Mouse (Mus musculus) liver, embryonic 16.5 days (tissue): ENCODE results near the gene Ubqln5. TPM values are rescaled to one million over a fixed set of nuclear protein-coding genes. Genes with fewer than 3 reads are reported as not detected.

ENCODE experiments used
- ATAC-seq: fragments of 200-750 bp; cut with Nextera tagmentation; 2 replicates; pipeline ENCODE4 v1.8.0; 2017; ENCODE audit warnings: low read depth, mild to moderate bottlenecking, moderate number of reproducible peaks, moderate library complexity
- H3K27ac ChIP-seq: fragments of 300-500 bp; sonication (generic); 2 replicates; pipeline ENCODE4 v1.5.1; 2014; ENCODE audit warnings: mild to moderate bottlenecking, low read length
- H3K27me3 ChIP-seq: fragments of 300-500 bp; sonication (generic); 2 replicates; pipeline ENCODE4 v1.6.1; 2014; ENCODE audit warnings: low read depth, low read length, mixed read lengths; ENCODE audit not compliant: control insufficient read depth, insufficient read depth
- H3K36me3 ChIP-seq: fragments of 300-500 bp; sonication (generic); 2 replicates; pipeline ENCODE4 v1.6.1; 2014; ENCODE audit warnings: mild to moderate bottlenecking; ENCODE audit not compliant: control insufficient read depth, insufficient read depth
- H3K4me1 ChIP-seq: fragments of 300-500 bp; sonication (generic); 2 replicates; pipeline ENCODE4 v1.6.1; 2014; ENCODE audit warnings: low read depth, low read length, mixed read lengths; ENCODE audit not compliant: control insufficient read depth
- H3K4me2 ChIP-seq: fragments of 300-500 bp; sonication (generic); 2 replicates; pipeline ENCODE4 v1.6.1; 2014; ENCODE audit warnings: low read depth, low read length, mixed read lengths
- H3K4me3 ChIP-seq: fragments of 300-500 bp; sonication (generic); 2 replicates; pipeline ENCODE4 v1.5.1; 2014; ENCODE audit warnings: low read depth, mild to moderate bottlenecking, low read length
- H3K9ac ChIP-seq: fragments of 300-500 bp; sonication (generic); 2 replicates; pipeline ENCODE4 v1.6.1; 2014; ENCODE audit warnings: low read depth, low read length
- H3K9me3 ChIP-seq: fragments of 300-500 bp; sonication (generic); replicated peaks from 2 replicates; pipeline ENCODE4 v1.6.1; 2016; ENCODE audit warnings: low read length; ENCODE audit not compliant: control insufficient read depth
- WGBS: fragments of 180-500 bp; shearing (Covaris S2); extraction: QIAGEN DNeasy Blood & Tissue Kit; methylation state at CpG from one replicate; pipeline ENCODE4 v1.1.7; 2014; ENCODE audit not compliant: insufficient replicate concordance; 5-methylcytosine and 5-hydroxymethylcytosine counted together
- polyA plus RNA-seq: library from polyadenylated mRNA; unstranded; fragments of >200 nt; fragmentation: Nextera tagmentation; extraction: Ambion mirVana; gene quantifications from 2 replicates; pipeline ENCODE4 v1.2.1, GENCODE M21; 2015

Ubqln5 gene
- not detected in 2 replicates for polyA plus RNA-seq

GRCm38 (mm10) chr7:104129726-104130125, at the start of gene Ubqln5:
Gene Ubqln5, minus strand, starts transcription at chr7:104129826.
- Histone ChIP-seq H3K27ac (no peak within 1 kb of the TSS), H3K27me3 (no peaks in the 10 kb centered on the region), H3K4me1 (no peaks in the 10 kb centered on the region), H3K4me2 (no peak within 1 kb of the TSS), H3K4me3 (no peak within 1 kb of the TSS), H3K9me3 (no peaks in the 10 kb centered on the region), H3K36me3 (no peaks in the 10 kb centered on the region), H3K9ac (no peak within 1 kb of the TSS)
- ATAC-seq: no peak
- 72% methylated on average over 5 of the region's 5 CpGs for WGBS

- Histone ChIP-seq H3K9ac (no peak overlapping the region), H3K27ac (no peak overlapping the region), H3K27me3 (no peaks in the 10 kb centered on the region), H3K4me2 (no peak overlapping the region), H3K9me3 (no peaks in the 10 kb centered on the region), H3K4me3 (no peak overlapping the region), H3K36me3 (no peaks in the 10 kb centered on the region), H3K4me1 (no peaks in the 10 kb centered on the region)
- no peak for ATAC-seq
- WGBS: 54% methylated on average over 1 of the region's 1 CpGs
Observed at GRCm38 (mm10) chr7:104179074-104179473, 49.4 kb upstream of the Ubqln5 start.

- 56% methylated on average over 5 of the region's 5 CpGs for WGBS
- Histone ChIP-seq H3K4me1 (no peaks in the 10 kb centered on the region), H3K27ac (no peak overlapping the region), H3K9me3 (no peaks in the 10 kb centered on the region), H3K4me2 (no peak overlapping the region), H3K4me3 (no peak overlapping the region), H3K9ac (no peak overlapping the region), H3K27me3 (no peaks in the 10 kb centered on the region), H3K36me3 (no peaks in the 10 kb centered on the region)
- no peak for ATAC-seq
Observed at GRCm38 (mm10) chr7:104178422-104179054, 48.9 kb upstream of the Ubqln5 start.

GRCm38 (mm10) chr7:104175085-104175484, 45.5 kb upstream of the Ubqln5 start:
- H3K36me3 ChIP-seq: no peaks in the 10 kb centered on the region
- ATAC-seq: no peak
- no peaks in the 10 kb centered on the region for H3K9me3 ChIP-seq
- H3K4me2 ChIP-seq: no peak overlapping the region
- H3K9ac ChIP-seq: no peak overlapping the region
- no peak overlapping the region for H3K4me3 ChIP-seq
- H3K27ac ChIP-seq: no peak overlapping the region
- 53% methylated on average over 1 of the region's 1 CpGs for WGBS
- no peaks in the 10 kb centered on the region for H3K27me3 ChIP-seq
- H3K4me1 ChIP-seq: no peaks in the 10 kb centered on the region

- H3K4me3 ChIP-seq: no peak overlapping the region
- no peaks in the 10 kb centered on the region for H3K9me3 ChIP-seq
- no peak overlapping the region for H3K9ac ChIP-seq
- no peaks in the 10 kb centered on the region for H3K36me3 ChIP-seq
- 17% methylated on average over 6 of the region's 6 CpGs for WGBS
- no peak overlapping the region for H3K27ac ChIP-seq
- H3K4me1 ChIP-seq: no peaks in the 10 kb centered on the region
- peak; percentile 47 for ATAC-seq
- no peaks in the 10 kb centered on the region for H3K27me3 ChIP-seq
- H3K4me2 ChIP-seq: no peak overlapping the region
Observed at GRCm38 (mm10) chr7:104169634-104170204, 40.1 kb upstream of the Ubqln5 start.

GRCm38 (mm10) chr7:104167105-104167504, 37.5 kb upstream of the Ubqln5 start:
- no peak overlapping the region for H3K9ac ChIP-seq
- no peaks in the 10 kb centered on the region for H3K27me3 ChIP-seq
- no peak overlapping the region for H3K27ac ChIP-seq
- no peaks in the 10 kb centered on the region for H3K36me3 ChIP-seq
- 26% methylated on average over 6 of the region's 6 CpGs for WGBS
- H3K4me1 ChIP-seq: no peaks in the 10 kb centered on the region
- ATAC-seq: peak; percentile 10; the same call in 1 of the 2 replicates
- H3K4me2 ChIP-seq: no peak overlapping the region
- no peak overlapping the region for H3K4me3 ChIP-seq
- H3K9me3 ChIP-seq: no peaks in the 10 kb centered on the region

DNA sequence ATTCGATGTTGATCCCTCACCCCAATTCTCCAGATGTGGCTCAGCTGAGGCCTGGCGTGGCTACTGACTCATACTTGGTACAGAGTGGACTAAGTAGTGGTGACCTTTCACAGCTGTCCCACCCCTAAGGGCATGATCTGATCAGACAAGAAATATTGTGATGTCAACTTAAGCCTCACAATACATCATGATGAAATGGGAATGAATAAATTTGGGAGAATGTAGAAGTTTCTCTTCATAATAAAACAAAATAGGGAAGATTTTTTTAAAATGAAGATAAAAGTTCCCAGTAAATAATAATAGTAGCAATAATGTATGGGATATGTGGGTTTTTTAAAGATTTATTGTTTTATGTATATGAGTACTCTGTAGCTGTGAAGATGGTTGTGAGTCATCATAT, 20.8 kb upstream of the Ubqln5 start, which contains the start of gene Ubqlnl:
Gene Ubqlnl (minus strand): TSS at position 101 of the 400 bp plus-strand sequence.
- Histone ChIP-seq H3K27ac (no peak within 1 kb of the TSS), H3K36me3 (no peaks in the 10 kb centered on the region), H3K4me3 (no peak within 1 kb of the TSS), H3K9me3 (no peaks in the 10 kb centered on the region), H3K4me1 (no peaks in the 10 kb centered on the region), H3K27me3 (no peaks in the 10 kb centered on the region), H3K9ac (no peak within 1 kb of the TSS), H3K4me2 (no peak within 1 kb of the TSS)
- ATAC-seq: no peak
- 72% methylated on average over 2 of the region's 2 CpGs for WGBS

- H3K27ac ChIP-seq: no peak within 1 kb of the TSS
Observed at GRCm38 (mm10) chr7:104143179-104143578, 13.6 kb upstream of the Ubqln5 start, which contains the start of gene Ubqln3. Gene Ubqln3, minus strand, starts transcription at chr7:104143279.

GRCm38 (mm10) chr7:104137305-104137704, 7.7 kb upstream of the Ubqln5 start, which contains the start of gene Olfr643:
Gene Olfr643, minus strand, starts transcription at chr7:104137405.
- 67% methylated on average over 5 of the region's 5 CpGs for WGBS
- Histone ChIP-seq H3K27me3 (no peaks in the 10 kb centered on the region), H3K27ac (no peak within 1 kb of the TSS), H3K36me3 (no peaks in the 10 kb centered on the region), H3K4me1 (no peaks in the 10 kb centered on the region), H3K9ac (no peak within 1 kb of the TSS), H3K4me2 (no peak within 1 kb of the TSS), H3K9me3 (no peaks in the 10 kb centered on the region), H3K4me3 (no peak within 1 kb of the TSS)
- ATAC-seq: no peak

More at GRCm38 (mm10) chr7:104143179-104143578, 13.6 kb upstream of the Ubqln5 start, which contains the start of gene Ubqln3:
- WGBS: 43% methylated on average over 3 of the region's 3 CpGs
- no peak within 1 kb of the TSS for H3K4me3 ChIP-seq
- H3K36me3 ChIP-seq: no peaks in the 10 kb centered on the region
- no peaks in the 10 kb centered on the region for H3K9me3 ChIP-seq
- no peaks in the 10 kb centered on the region for H3K27me3 ChIP-seq
- H3K9ac ChIP-seq: no peak within 1 kb of the TSS
- H3K4me2 ChIP-seq: no peak within 1 kb of the TSS
- no peak for ATAC-seq
- no peaks in the 10 kb centered on the region for H3K4me1 ChIP-seq
